Mouse (Mus musculus): ENCODE results near the gene B3gnt9. TPM values are rescaled to one million over a fixed set of nuclear protein-coding genes. Genes with fewer than 3 reads are reported as not detected.
"Not testable (repeated sequence)": the region's sequence is repeated elsewhere in the genome, so short reads cannot be mapped to it uniquely, and the experiment has no call there.

B3gnt9 gene
- total RNA-seq, 1 experiment from 2014 or later, result not detected

DNA sequence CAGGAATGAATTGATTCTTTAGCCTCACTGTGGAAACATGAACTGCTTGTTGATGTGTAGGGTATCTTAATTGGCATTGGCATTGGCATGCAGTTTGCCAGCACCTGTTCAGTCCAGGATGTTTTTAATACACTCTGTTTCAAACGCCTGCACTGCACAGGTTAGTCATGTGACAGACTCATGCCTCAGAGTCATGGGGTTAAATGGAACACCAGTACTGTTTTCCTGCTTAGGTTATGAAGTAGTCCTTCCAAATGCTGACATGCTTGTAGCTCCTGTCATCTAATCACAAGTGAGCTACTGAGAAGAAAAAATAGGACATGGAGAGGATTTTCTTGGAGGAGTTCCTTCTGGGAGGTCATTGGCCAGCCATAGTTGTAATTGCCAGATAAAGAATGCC lies 19.7 kb downstream of the B3gnt9 start:
- ATAC-seq (replicated peaks in 1 of 2; ENCODE audit: insufficient read depth in 1 of 2, low FRiP score in 2 of 2, low TSS enrichment in 1 of 2, low read depth in 1 of 2, poor library complexity in 2 of 2, severe bottlenecking in 2 of 2), result no peak

DNA sequence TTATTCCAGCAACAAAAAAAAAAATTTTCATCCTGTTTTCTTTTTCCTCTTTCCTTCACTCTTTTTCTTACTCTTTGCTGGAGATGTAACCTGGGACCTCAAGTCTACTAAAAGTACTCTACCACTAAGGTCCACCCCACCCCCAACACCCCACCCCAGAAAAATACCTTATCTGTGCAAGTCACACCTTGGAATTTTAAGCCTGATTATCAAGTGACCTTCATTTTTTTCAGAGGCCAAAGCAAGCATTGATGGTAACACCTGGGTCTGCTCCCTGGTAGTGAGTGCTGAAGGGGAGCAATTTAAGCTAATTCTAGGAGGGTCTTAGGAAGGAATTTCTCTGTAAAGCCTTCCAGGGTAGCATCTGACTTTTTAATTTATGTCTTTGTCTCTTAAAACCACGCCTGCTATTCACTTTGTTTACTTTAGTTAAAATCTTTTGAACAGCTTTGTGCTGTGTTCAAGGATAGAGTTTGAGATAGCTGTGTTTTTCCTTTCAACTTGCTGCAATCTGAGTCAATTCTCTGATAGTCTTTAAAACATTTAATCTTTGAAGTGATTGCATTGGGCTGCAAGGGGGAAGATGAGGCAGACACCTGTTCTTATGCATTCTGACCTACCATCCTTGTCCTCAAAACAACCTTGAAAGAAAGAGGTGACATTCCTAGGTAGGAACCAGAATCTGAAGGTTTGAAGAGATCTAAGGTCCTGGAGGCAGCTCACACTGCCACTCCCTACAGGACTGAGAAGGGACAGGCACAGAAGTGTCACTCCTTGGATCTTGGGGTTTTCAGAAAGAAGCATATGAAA lies 21.6 kb downstream of the B3gnt9 start:
- ATAC-seq (replicated peaks in 1 of 2; ENCODE audit: insufficient read depth in 1 of 2, low FRiP score in 2 of 2, low TSS enrichment in 1 of 2, low read depth in 1 of 2, poor library complexity in 2 of 2, severe bottlenecking in 2 of 2), result no peak

GRCm38 (mm10) chr8:105232321-105232693 lies 22.6 kb downstream of the B3gnt9 start:
- ATAC-seq (replicated peaks in 1 of 2; ENCODE audit: insufficient read depth in 1 of 2, low FRiP score in 2 of 2, low TSS enrichment in 1 of 2, low read depth in 1 of 2, poor library complexity in 2 of 2, severe bottlenecking in 2 of 2), result not testable (repeated sequence)

DNA sequence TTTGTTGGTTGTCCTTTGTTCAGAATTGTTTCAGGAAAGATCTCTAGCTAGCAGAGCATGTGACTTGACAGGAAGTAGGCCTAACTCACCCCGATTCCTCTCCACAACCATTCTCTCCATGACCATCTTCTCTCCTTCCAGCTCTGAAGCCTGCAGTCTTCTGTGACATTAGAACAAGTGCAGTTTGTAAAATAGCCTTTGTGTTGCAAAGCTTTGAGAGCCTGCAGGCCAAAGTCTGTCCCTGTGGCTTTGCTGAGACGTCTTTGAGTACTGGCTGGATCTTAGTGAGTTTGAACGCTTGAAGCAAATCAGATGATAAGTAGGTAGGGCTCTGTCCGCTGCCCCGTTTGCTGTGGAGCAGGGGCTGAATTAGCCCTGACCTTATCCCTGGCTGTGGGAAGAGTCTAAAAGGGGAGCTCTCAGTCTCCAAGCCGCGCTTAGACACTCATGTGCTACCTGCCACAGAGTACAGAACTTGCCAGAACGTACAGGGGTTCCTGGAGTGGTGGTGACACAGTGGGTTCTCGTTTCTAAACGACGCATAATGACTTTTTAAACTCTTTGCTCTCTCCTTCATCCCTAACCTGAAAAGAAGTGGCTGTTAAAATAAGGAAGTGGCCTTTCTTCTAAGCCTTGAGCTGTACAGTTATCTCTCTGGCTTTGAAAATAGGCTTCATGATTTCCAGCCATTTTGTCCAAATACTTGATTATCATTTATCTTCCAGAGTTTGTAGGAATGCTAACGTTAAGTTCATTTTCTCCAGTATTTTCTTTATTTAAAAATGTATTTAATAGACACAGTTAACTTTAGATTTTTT lies 23.2 kb downstream of the B3gnt9 start:
- ATAC-seq (replicated peaks in 1 of 2; ENCODE audit: insufficient read depth in 1 of 2, low FRiP score in 2 of 2, low TSS enrichment in 1 of 2, low read depth in 1 of 2, poor library complexity in 2 of 2, severe bottlenecking in 2 of 2), result 0 out of 4 replicates have a peak, but pooled peaks of 1 of the 2 experiments have one; percentile 17

- ATAC-seq (replicated peaks in 1 of 2; ENCODE audit: insufficient read depth in 1 of 2, low FRiP score in 2 of 2, low TSS enrichment in 1 of 2, low read depth in 1 of 2, poor library complexity in 2 of 2, severe bottlenecking in 2 of 2), result no peak
Observed at GRCm38 (mm10) chr8:105225917-105226316, 29.0 kb downstream of the B3gnt9 start.

GRCm38 (mm10) chr8:105225272-105225593 lies 29.7 kb downstream of the B3gnt9 start:
- 0 out of 4 replicates have a peak, but pooled peaks of 1 of the 2 experiments have one; percentile 3 for ATAC-seq (replicated peaks in 1 of 2; ENCODE audit: insufficient read depth in 1 of 2, low FRiP score in 2 of 2, low TSS enrichment in 1 of 2, low read depth in 1 of 2, poor library complexity in 2 of 2, severe bottlenecking in 2 of 2)

- ATAC-seq (replicated peaks in 1 of 2; ENCODE audit: insufficient read depth in 1 of 2, low FRiP score in 2 of 2, low TSS enrichment in 1 of 2, low read depth in 1 of 2, poor library complexity in 2 of 2, severe bottlenecking in 2 of 2), result peak; percentile 94 to 96
Observed at GRCm38 (mm10) chr8:105224413-105225271, 30.3 kb downstream of the B3gnt9 start, which contains the start of gene D230025D16Rik. Gene D230025D16Rik, plus strand, starts transcription at chr8:105225145.

DNA sequence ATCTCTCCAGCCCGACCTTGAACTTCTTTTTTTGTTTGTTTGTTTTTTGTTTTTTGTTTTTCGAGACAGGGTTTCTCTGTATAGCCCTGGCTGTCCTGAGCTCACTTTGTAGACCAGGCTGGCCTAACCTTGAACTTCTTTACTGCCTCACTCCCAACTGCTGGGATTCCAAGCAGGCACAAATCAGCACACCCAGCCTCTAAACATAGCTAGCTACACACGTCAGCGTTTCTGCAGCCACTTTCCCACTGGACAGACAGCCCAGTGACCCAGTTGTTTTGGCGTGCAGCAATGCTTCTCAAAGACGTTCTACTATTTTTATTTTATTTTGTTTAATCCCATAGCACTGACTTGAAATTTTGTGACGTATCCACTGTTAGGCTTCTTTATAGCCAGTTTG lies 31.1 kb downstream of the B3gnt9 start:
- ATAC-seq (replicated peaks in 1 of 2; ENCODE audit: insufficient read depth in 1 of 2, low FRiP score in 2 of 2, low TSS enrichment in 1 of 2, low read depth in 1 of 2, poor library complexity in 2 of 2, severe bottlenecking in 2 of 2), result no peak

- ATAC-seq (replicated peaks in 1 of 2; ENCODE audit: insufficient read depth in 1 of 2, low FRiP score in 2 of 2, low TSS enrichment in 1 of 2, low read depth in 1 of 2, poor library complexity in 2 of 2, severe bottlenecking in 2 of 2), result peak; percentile 65 to 69; a peak in 3 of 4 replicates
Observed at GRCm38 (mm10) chr8:105217926-105218522, 36.9 kb downstream of the B3gnt9 start.

DNA sequence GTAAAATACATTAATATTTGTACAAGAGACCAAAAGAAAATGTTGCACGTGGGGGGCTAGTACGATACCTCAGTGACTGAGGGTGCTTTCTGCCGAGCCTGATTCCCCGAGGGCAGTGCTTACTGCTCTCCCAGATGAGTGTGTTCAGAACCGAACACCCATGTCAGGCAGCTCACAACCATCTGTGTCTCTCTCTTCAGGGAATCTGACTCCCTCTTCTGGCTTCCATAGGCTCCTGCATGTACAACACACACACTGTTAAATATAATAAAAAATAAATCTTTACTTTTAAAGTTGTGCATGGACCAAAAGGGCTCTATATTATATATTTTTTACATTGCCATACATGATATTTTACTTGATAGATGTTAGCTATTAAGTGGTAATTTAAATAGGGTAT lies 40.8 kb downstream of the B3gnt9 start:
- ATAC-seq (replicated peaks in 1 of 2; ENCODE audit: insufficient read depth in 1 of 2, low FRiP score in 2 of 2, low TSS enrichment in 1 of 2, low read depth in 1 of 2, poor library complexity in 2 of 2, severe bottlenecking in 2 of 2), result no peak

GRCm38 (mm10) chr8:105209153-105210110 lies 45.5 kb downstream of the B3gnt9 start:
- no peak for ATAC-seq (replicated peaks in 1 of 2; ENCODE audit: insufficient read depth in 1 of 2, low FRiP score in 2 of 2, low TSS enrichment in 1 of 2, low read depth in 1 of 2, poor library complexity in 2 of 2, severe bottlenecking in 2 of 2)

DNA sequence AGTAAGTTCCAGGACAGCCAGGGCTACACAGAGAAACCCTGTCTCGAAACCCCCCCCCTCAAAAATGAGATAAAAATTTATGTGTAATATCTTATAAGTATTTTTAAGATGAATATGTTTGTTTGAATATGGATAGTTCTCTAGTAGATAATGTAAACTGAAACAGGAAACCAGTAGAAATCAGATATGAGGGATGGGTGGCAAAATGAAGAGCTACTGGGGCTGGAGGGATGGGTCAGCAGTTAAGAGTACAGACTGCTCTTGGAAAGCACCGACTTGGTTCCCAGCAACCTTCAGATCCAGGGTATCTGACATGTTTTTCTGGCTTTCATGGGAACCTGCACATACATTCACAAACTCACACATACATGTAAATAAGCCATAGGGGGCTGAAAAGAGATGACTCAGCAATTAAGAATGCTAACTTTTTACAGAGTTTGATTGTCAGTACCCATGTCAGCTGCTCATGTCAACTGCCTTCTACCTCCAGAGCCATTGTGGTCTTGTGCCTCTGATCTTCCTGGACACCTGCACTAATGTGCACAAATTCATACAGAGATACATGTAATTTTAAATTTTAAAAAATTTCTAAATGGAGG lies 47.2 kb downstream of the B3gnt9 start:
- ATAC-seq (replicated peaks in 1 of 2; ENCODE audit: insufficient read depth in 1 of 2, low FRiP score in 2 of 2, low TSS enrichment in 1 of 2, low read depth in 1 of 2, poor library complexity in 2 of 2, severe bottlenecking in 2 of 2), result no peak

- no peak for ATAC-seq (replicated peaks in 1 of 2; ENCODE audit: insufficient read depth in 1 of 2, low FRiP score in 2 of 2, low TSS enrichment in 1 of 2, low read depth in 1 of 2, poor library complexity in 2 of 2, severe bottlenecking in 2 of 2)
Observed at GRCm38 (mm10) chr8:105206766-105207275, 48.1 kb downstream of the B3gnt9 start.

DNA sequence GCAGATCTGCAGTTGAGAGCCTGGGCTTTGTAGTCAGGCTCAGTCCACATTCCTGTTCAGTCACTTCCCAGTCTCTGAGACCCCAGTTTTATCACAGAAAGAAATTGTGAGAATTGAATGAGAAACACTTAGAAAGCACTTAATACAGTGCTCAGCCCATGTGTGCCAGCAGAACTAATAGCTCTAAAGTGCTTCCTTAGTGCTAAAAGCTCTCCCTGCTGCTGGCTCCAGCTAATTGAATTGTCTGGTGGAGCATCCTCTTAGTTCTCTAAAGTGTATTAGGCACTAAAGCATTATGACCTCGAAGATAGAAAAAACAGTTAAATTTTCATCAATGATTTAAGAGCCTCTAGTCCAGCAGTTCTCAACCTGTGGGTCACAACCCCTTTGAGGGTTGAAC lies 49.2 kb downstream of the B3gnt9 start:
- ATAC-seq (replicated peaks in 1 of 2; ENCODE audit: insufficient read depth in 1 of 2, low FRiP score in 2 of 2, low TSS enrichment in 1 of 2, low read depth in 1 of 2, poor library complexity in 2 of 2, severe bottlenecking in 2 of 2), result no peak
